Mouse (Mus musculus): ENCODE results near the gene Adgrl3.

GRCm38 (mm10) chr5:81638422-81638821 lies 618.5 kb downstream of the Adgrl3 start:
- no peak for TF ChIP-seq CTCF (conservative IDR thresholded peaks at IDR 0.05; ENCODE audit: insufficient read depth, insufficient read length, low read depth, low read length)
- TF ChIP-seq POLR2A (IDR thresholded peaks at IDR 0.05; ENCODE audit: low read depth, low read length): no peak
